Mouse (Mus musculus): ENCODE results near the gene Swt1. TPM values are rescaled to one million over a fixed set of nuclear protein-coding genes. Genes with fewer than 3 reads are reported as not detected.

Gene Swt1
- total RNA-seq (2023), result 35.5 to 45.4 TPM (median 40.3 TPM) in 4 replicates

DNA sequence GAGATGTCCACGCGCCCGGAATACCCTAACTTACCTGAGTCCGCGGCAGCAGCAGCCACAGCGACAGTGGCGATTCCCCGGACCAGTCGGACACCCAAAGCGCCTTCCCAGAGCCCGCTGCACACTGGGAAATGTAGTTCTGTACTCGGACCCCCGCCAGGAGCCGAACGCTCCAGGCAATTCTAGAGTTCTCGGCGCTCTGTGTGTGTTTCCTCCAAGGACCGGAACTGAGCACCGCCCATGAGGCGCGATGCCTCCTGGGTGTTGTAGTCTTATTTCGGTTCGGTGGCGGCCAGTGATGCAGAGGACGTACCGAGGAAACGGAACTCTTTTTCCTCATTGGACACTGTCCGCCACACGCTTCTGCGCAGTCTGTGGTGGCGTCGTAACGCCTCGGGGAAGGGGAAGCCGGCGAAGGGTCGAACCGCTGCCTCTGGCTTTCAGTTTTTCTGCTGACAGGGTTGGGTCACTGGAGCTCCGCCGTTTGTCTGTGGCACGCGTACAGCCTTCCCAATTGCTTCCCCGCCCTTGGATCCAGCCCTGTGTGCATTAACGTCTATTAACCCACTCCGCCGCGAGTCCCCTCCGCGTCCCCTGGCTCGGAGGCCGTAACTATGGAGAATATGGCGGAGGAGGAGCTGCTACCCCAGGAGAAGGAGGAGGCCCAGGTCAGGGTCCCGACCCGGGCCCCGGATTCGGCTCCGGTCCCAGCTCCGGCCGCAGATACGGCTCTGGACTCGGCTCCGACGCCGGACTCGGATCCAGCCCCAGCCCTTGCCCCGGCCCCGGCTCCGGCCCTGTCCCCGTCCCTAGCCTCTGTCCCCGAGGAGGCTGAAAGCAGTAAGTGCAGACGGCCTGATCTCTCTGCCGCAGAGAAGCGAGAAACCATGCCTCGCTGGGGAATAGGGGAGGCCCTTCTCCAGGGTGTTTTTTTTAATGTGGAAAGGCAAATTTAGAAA lies at the start of gene Swt1, which contains the start of gene Trmt1l:
Swt1 (minus strand) TSS at position 193 of the 959 bp plus-strand sequence.
Trmt1l (plus strand) TSS at position 280 of the 959 bp plus-strand sequence.

GRCm38 (mm10) chr1:151344283-151345108 lies 83.8 kb downstream of the Swt1 start, which contains the start of gene Ivns1abp:
Gene Ivns1abp, plus strand, starts transcription at chr1:151344477.

Other genes starting within 250 kb of the Swt1 start
- gene Gm47985, start 245.9 kb downstream of the Swt1 start, total RNA-seq (2023), result not detected in 4 replicates
- gene Gm8947, start 236.1 kb downstream of the Swt1 start, total RNA-seq (2023), result not detected in 4 replicates
- 0.85 to 0.91 TPM in 2 of 4 replicates, not detected in the others for gene Gm47995, start 230.0 kb downstream of the Swt1 start, total RNA-seq (2023)
- 1.5 TPM in 1 of 4 replicates, not detected in the others for gene 3110040M04Rik, start 224.3 kb downstream of the Swt1 start, total RNA-seq (2023)
- gene Gm47996, start 218.3 kb downstream of the Swt1 start, total RNA-seq (2023), result not detected in 4 replicates
- 321 to 352 TPM (median 336 TPM) in 4 replicates for gene Ivns1abp, start 84.0 kb downstream of the Swt1 start, total RNA-seq (2023)
- gene Trmt1l, start 87 bp upstream of the Swt1 start, total RNA-seq (2023), result 40.1 to 44.0 TPM (median 41.5 TPM) in 4 replicates
- 55.9 to 68.0 TPM (median 65.9 TPM) in 4 replicates for gene Rnf2, start 72.5 kb upstream of the Swt1 start, total RNA-seq (2023)
- gene Fam129a, start 142.7 kb upstream of the Swt1 start, total RNA-seq (2023), result 1.4 to 3.1 TPM (median 2.5 TPM) in 4 replicates